Mouse (Mus musculus): ENCODE data around the gene Pdcd1lg2.

DNA sequence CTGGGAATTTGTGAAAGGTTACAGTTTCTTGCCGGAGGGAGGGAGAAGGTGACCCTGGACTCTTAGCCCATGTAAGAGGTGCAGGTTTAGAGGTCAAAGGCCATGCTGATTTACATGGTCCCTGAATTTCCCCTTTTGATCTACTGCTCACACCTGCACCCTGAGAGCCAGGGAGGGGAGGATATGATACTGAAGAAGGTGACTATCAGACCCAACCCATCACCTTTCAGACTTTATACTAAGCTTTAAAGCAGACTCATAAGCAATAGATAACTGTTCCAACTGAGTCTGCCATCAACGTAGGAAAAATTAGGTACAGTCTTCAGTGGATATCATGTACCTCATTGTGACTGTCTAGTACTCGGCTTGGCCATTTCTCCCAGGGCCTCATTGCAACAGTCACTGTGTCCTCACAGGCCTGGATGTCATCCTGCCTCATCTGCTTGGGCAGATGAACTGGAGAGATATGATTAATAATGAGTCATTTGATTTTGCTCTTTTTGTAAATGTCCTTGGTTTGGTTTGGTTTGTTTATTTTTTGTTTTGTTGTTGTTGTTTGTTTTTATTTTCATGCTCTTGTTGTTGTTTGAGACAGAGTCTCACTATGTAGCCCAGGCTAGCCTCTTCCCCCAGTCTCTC lies 41.9 kb upstream of the Pdcd1lg2 start:
- TF ChIP-seq CTCF (IDR thresholded peaks at IDR 0.05; ENCODE audit: borderline replicate concordance, control insufficient read depth, extremely low read depth, insufficient read depth, low read length, poor library complexity) = no peak
- no peak for TF ChIP-seq POLR2A (IDR thresholded peaks at IDR 0.05; ENCODE audit: control insufficient read depth, extremely low read depth, insufficient read depth, low read length, poor library complexity)

Measured in thymus, adult 2 months (tissue).